Mouse (Mus musculus): ENCODE measurements around the gene Dnajc17. TPM values are rescaled to one million over a fixed set of nuclear protein-coding genes. Genes with fewer than 3 reads are reported as not detected.

Dnajc17 gene
- polyA plus RNA-seq, 1 experiment from 2014 or later = 14.9 TPM

DNA sequence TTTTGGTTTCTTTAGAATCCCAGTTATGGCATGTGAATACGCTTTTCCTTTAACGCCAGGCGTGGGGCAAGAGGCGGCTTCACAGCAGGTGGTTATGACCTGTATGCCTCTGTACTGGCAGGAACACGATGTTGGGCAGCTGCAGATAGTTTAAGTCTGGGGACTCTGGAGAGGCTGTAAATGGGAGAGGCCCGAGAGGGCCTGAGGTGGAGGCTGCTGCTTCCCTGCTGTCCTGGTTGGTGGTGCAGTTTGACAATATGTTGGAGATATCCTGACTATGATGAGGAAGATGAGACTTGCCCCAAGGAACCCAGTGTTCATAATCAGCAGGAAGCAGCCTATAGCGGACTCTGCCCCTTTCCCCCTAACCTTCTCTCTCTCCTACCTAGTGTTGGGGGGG is 25.7 kb downstream of the Dnajc17 start:
- Histone ChIP-seq H3K4me1 (ENCODE audit: control insufficient read depth, insufficient read depth, low read length) (no peaks in the 10 kb centered on the region), H3K27ac (ENCODE audit: low read length) (no peak overlapping the region), H3K9me3 (ENCODE audit: control insufficient read depth, low read length) (no peaks in the 10 kb centered on the region), H3K9ac (ENCODE audit: low read depth, low read length) (no peak overlapping the region), H3K4me3 (ENCODE audit: low read length) (no peak overlapping the region), H3K4me2 (ENCODE audit: low read depth, low read length) (no peak overlapping the region), H3K27me3 (replicated peaks; ENCODE audit: control insufficient read depth, insufficient read depth, low read length) (no peaks in the 10 kb centered on the region), H3K36me3 (ENCODE audit: control insufficient read depth, insufficient read depth, low read length) (peaks cover 3% of the 10 kb centered on the region; the same call in 1 of the 2 replicates)
- ATAC-seq = no peak
- 83% methylated on average over 7 of the region's 7 CpGs for WGBS

DNA sequence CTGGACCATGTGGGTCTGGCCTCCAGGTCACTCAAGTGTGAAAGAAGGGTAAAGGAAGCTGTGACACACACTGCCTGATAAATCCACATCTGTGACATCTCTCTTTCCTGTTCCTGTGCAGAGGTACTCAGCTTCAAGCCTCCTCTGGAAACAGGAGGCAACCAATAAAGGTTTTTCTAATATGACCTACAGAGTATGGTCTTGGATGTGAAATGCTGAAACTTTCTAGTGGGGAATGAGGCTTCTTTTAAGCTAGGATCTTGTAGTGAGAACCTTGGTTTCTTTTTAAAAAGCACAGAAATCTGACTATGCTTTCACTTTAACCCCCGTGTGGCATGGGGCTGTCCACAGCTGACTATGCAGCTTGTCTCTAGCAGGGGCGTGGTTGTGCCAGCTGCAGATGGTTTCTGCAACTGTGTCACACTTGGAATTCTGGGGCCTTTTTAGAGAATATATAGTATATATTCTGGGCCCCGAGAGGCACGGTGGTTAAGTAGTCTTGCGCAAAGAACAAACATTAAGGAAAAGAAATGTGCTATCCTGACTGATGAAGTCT is 31.1 kb downstream of the Dnajc17 start:
- no peaks in the 10 kb centered on the region for H3K9me3 ChIP-seq (ENCODE audit: control insufficient read depth, low read length)
- H3K4me2 ChIP-seq (ENCODE audit: low read depth, low read length) = no peak overlapping the region
- ATAC-seq = no peak
- no peaks in the 10 kb centered on the region for H3K36me3 ChIP-seq (ENCODE audit: control insufficient read depth, insufficient read depth, low read length)
- no peaks in the 10 kb centered on the region for H3K27me3 ChIP-seq (replicated peaks; ENCODE audit: control insufficient read depth, insufficient read depth, low read length)
- peaks cover 17% of the 10 kb centered on the region for H3K4me1 ChIP-seq (ENCODE audit: control insufficient read depth, insufficient read depth, low read length)
- H3K27ac ChIP-seq (ENCODE audit: low read length) = no peak overlapping the region
- WGBS = 84% methylated on average over 5 of the region's 5 CpGs
- no peak overlapping the region for H3K9ac ChIP-seq (ENCODE audit: low read depth, low read length)
- H3K4me3 ChIP-seq (ENCODE audit: low read length) = no peak overlapping the region

DNA sequence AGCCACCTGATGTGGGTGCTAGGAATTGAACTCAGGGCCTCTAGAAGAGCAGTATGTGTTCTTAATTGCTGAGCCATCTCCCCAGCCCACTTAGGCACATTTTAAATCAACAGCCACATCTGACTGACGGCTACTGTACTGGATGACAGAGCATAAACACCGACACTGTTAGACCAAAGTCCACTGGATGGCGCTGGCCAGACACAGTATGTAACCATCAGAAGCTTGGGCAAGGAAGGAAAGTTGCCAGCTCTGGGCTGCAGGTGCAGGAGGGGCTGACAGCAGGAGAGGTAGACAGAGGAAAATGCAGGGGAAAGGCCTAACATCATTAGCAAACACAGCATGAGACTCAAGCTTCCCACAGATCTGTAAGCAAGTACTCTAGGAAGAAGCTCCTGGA is 31.8 kb downstream of the Dnajc17 start:
- no peak overlapping the region for H3K9ac ChIP-seq (ENCODE audit: low read depth, low read length)
- ATAC-seq = no peak
- H3K27me3 ChIP-seq (replicated peaks; ENCODE audit: control insufficient read depth, insufficient read depth, low read length) = no peaks in the 10 kb centered on the region
- 67% methylated on average over 3 of the region's 3 CpGs for WGBS
- no peaks in the 10 kb centered on the region for H3K9me3 ChIP-seq (ENCODE audit: control insufficient read depth, low read length)
- H3K4me3 ChIP-seq (ENCODE audit: low read length) = no peak overlapping the region
- H3K4me1 ChIP-seq (ENCODE audit: control insufficient read depth, insufficient read depth, low read length) = peaks cover 20% of the 10 kb centered on the region
- H3K4me2 ChIP-seq (ENCODE audit: low read depth, low read length) = no peak overlapping the region
- no peak overlapping the region for H3K27ac ChIP-seq (ENCODE audit: low read length)
- no peaks in the 10 kb centered on the region for H3K36me3 ChIP-seq (ENCODE audit: control insufficient read depth, insufficient read depth, low read length)

DNA sequence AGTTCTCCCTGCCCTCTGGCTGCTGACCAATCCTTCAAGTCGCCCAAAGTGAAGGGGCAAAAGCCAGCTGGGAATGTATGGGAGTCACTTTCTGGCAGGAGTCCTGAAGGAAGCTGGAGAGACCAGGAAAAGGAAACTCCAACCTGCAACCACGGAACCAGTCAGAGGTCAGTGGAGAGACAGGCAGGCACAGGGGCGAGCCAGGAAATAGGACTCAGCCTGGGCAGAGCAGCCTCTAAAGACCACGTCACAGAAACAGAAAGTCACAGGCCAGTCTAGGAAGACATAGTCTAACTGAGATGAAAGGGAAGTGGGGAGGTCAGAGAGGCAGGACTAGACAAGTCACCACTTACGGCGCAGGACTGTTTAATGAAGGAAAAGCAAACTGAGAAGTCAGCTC is 33.0 kb downstream of the Dnajc17 start:
- Histone ChIP-seq H3K4me2 (ENCODE audit: low read depth, low read length) (no peak overlapping the region), H3K4me1 (ENCODE audit: control insufficient read depth, insufficient read depth, low read length) (peaks cover 20% of the 10 kb centered on the region), H3K9me3 (ENCODE audit: control insufficient read depth, low read length) (no peaks in the 10 kb centered on the region), H3K9ac (ENCODE audit: low read depth, low read length) (0 out of 2 replicates have a peak overlapping the region, but pooled peaks have one; percentile 4), H3K27me3 (replicated peaks; ENCODE audit: control insufficient read depth, insufficient read depth, low read length) (no peaks in the 10 kb centered on the region), H3K36me3 (ENCODE audit: control insufficient read depth, insufficient read depth, low read length) (no peaks in the 10 kb centered on the region), H3K27ac (ENCODE audit: low read length) (no peak overlapping the region), H3K4me3 (ENCODE audit: low read length) (no peak overlapping the region)
- 66% methylated on average over 6 of the region's 6 CpGs for WGBS
- no peak for ATAC-seq

DNA sequence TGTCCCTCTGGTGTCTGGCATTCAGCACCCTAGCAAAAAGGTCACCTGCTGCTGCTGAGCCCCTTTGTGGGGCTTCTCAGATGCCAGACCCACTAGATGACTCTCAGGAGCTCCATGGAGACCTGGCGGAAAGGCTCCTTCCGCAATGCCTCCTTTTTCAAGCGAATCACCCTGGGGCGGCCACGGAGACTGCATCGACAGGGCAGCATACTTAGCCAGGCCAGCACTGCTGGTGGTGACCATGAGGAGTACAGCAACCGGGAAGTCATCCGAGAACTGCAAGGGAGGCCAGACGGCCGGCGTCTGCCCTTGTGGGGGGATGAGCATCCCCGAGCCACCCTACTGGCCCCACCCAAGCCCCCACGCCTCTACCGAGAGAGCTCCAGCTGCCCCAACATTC is 33.7 kb downstream of the Dnajc17 start:
- no peak for ATAC-seq
- Histone ChIP-seq H3K4me1 (ENCODE audit: control insufficient read depth, insufficient read depth, low read length) (peaks cover 20% of the 10 kb centered on the region), H3K4me2 (ENCODE audit: low read depth, low read length) (no peak overlapping the region), H3K4me3 (ENCODE audit: low read length) (no peak overlapping the region), H3K9me3 (ENCODE audit: control insufficient read depth, low read length) (no peaks in the 10 kb centered on the region), H3K27me3 (replicated peaks; ENCODE audit: control insufficient read depth, insufficient read depth, low read length) (no peaks in the 10 kb centered on the region), H3K9ac (ENCODE audit: low read depth, low read length) (no peak overlapping the region; the same call in 1 of the 2 replicates), H3K27ac (ENCODE audit: low read length) (no peak overlapping the region), H3K36me3 (ENCODE audit: control insufficient read depth, insufficient read depth, low read length) (no peaks in the 10 kb centered on the region)
- WGBS = 73% methylated on average over 14 of the region's 14 CpGs

DNA sequence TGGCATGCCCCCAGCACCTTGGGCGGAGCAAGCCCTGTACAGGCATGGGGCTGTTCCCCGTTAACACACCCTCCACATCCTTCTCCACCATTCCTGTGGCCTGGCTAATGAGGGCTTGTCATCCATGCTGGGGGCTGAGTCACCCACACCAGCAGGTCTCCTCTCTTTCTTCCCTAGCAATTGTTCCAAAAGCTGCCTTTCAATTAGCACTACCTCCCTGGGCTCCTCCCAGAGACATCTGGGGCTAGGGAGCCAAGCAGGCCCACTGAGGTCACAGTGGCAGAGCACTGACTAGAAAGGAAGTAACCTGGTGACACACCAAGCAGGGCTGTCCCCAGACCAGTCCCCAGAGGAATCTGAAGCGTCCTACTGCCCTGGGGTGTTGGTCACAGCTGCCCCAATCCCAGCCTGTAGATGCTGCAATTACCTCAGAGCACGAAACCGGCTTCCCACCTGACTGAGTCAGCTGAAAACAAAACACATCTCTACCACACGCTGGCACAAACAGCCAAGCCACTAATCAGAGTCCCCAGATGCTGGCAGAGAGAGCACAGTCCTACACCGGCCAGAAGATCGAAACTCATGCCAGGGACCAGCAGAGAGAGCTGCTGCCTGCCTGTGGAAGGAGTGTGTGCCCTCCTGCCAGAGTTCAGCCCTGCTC is 34.5 kb downstream of the Dnajc17 start, which contains the start of gene Gm14137:
Gene Gm14137 (plus strand): TSS at position 519 of the 661 bp plus-strand sequence.
- no peaks in the 10 kb centered on the region for H3K36me3 ChIP-seq (ENCODE audit: control insufficient read depth, insufficient read depth, low read length)
- H3K4me3 ChIP-seq (ENCODE audit: low read length) = no peak within 1 kb of the TSS
- H3K27ac ChIP-seq (ENCODE audit: low read length) = no peak within 1 kb of the TSS
- H3K4me2 ChIP-seq (ENCODE audit: low read depth, low read length) = peak within 1 kb of the TSS; percentile 52
- 55% methylated on average over 8 of the region's 8 CpGs for WGBS
- no peaks in the 10 kb centered on the region for H3K27me3 ChIP-seq (replicated peaks; ENCODE audit: control insufficient read depth, insufficient read depth, low read length)
- H3K4me1 ChIP-seq (ENCODE audit: control insufficient read depth, insufficient read depth, low read length) = peaks cover 20% of the 10 kb centered on the region
- ATAC-seq = no peak; the same call in 1 of the 2 replicates
- H3K9ac ChIP-seq (ENCODE audit: low read depth, low read length) = peak within 1 kb of the TSS; percentile 26; the same call in 1 of the 2 replicates
- no peaks in the 10 kb centered on the region for H3K9me3 ChIP-seq (ENCODE audit: control insufficient read depth, low read length)

DNA sequence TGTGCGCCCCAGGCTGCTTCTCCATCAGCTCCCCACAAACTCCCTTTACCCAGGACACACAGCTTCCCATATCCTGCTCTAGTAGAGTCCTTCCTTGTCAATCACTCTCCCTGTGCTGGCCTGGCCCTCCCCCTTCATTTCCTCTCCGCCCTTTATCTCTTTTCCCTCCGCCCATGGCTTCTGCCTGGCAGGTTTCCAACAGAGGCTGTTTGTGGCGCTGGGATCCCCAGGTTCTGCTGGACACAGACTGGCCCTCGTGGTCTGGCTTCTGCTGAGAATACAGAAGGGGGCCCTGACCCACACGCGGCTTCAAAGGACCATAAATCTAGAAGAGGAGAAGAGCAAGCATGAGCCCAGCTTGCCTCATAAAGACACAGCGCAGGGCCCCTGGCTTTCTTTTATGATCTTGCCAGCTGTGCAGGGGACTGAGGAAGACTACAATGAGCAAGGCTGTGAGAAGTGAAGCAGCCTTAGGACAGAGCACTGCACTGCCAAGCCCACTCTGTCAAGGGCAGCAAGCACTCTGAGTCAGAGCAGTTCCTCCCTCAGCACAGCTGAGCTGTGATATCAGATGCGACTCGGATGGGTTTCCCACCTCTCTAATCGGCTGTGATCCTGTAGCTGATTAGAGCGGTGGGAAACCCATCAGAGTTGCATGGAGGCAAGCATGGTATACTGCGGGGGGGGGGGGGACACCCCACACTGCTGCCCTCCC is 35.6 kb downstream of the Dnajc17 start:
- no peak overlapping the region for H3K4me3 ChIP-seq (ENCODE audit: low read length)
- H3K9me3 ChIP-seq (ENCODE audit: control insufficient read depth, low read length) = no peaks in the 10 kb centered on the region
- 9% methylated on average over 13 of the region's 13 CpGs for WGBS
- H3K27me3 ChIP-seq (replicated peaks; ENCODE audit: control insufficient read depth, insufficient read depth, low read length) = no peaks in the 10 kb centered on the region
- ATAC-seq = peak; percentile 78
- H3K27ac ChIP-seq (ENCODE audit: low read length) = peak overlapping the region; percentile 49
- H3K4me1 ChIP-seq (ENCODE audit: control insufficient read depth, insufficient read depth, low read length) = peaks cover 20% of the 10 kb centered on the region
- peak overlapping the region; percentile 52 for H3K4me2 ChIP-seq (ENCODE audit: low read depth, low read length)
- peak overlapping the region; percentile 26; the same call in 1 of the 2 replicates for H3K9ac ChIP-seq (ENCODE audit: low read depth, low read length)
- no peaks in the 10 kb centered on the region for H3K36me3 ChIP-seq (ENCODE audit: control insufficient read depth, insufficient read depth, low read length)

DNA sequence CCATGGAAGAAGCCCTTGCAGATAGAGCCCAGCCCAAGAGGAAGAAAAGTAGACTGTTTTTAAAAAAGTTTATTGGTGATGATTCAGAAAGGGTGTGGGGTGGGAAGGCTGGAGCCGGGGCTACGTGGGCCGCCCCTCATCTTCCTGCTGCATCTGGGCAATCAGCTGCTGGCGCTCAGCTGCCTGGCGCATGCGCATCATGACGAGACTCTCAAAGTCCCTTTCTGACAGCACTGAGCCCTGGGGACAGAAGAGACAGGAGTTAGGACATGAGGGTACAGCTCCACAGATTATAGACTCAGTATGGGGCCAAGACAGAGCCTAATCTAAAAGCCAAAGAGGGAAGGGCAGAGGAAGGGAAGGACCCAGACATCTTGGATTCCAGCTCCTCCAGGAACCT is 36.1 kb downstream of the Dnajc17 start:
- peak overlapping the region; percentile 26; the same call in 1 of the 2 replicates for H3K9ac ChIP-seq (ENCODE audit: low read depth, low read length)
- peak overlapping the region; percentile 8 for H3K27ac ChIP-seq (ENCODE audit: low read length)
- no peaks in the 10 kb centered on the region for H3K9me3 ChIP-seq (ENCODE audit: control insufficient read depth, low read length)
- 78% methylated on average over 7 of the region's 7 CpGs for WGBS
- H3K4me1 ChIP-seq (ENCODE audit: control insufficient read depth, insufficient read depth, low read length) = peaks cover 24% of the 10 kb centered on the region
- no peak overlapping the region for H3K4me2 ChIP-seq (ENCODE audit: low read depth, low read length)
- H3K36me3 ChIP-seq (ENCODE audit: control insufficient read depth, insufficient read depth, low read length) = no peaks in the 10 kb centered on the region
- no peaks in the 10 kb centered on the region for H3K27me3 ChIP-seq (replicated peaks; ENCODE audit: control insufficient read depth, insufficient read depth, low read length)
- ATAC-seq = no peak
- H3K4me3 ChIP-seq (ENCODE audit: low read length) = no peak overlapping the region

DNA sequence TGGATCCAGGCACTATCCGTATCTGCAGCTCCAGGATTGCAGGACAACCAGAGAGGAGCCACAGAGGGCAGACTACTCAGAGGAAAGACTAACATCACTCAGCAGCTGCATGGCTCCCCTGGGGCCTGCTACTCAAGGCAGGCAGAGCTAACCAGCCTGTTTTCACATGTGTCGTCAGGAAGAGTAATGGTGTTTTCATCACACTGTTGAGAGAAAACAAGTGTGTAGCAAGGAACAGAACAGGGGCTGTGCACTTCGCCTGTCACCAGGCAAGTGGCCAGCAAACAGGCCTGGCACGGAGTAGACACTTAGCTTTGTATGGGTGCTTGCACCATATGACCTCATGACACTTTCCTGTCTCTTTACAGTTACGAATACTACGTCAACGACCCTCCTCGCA is 37.0 kb downstream of the Dnajc17 start:
- Histone ChIP-seq H3K9ac (ENCODE audit: low read depth, low read length) (no peak overlapping the region), H3K36me3 (ENCODE audit: control insufficient read depth, insufficient read depth, low read length) (no peaks in the 10 kb centered on the region), H3K4me1 (ENCODE audit: control insufficient read depth, insufficient read depth, low read length) (peaks cover 32% of the 10 kb centered on the region), H3K27ac (ENCODE audit: low read length) (no peak overlapping the region), H3K4me2 (ENCODE audit: low read depth, low read length) (no peak overlapping the region), H3K4me3 (ENCODE audit: low read length) (no peak overlapping the region), H3K27me3 (replicated peaks; ENCODE audit: control insufficient read depth, insufficient read depth, low read length) (no peaks in the 10 kb centered on the region), H3K9me3 (ENCODE audit: control insufficient read depth, low read length) (no peaks in the 10 kb centered on the region)
- ATAC-seq = no peak
- 67% methylated on average over 8 of the region's 8 CpGs for WGBS

All from intestine, embryonic 16.5 days (tissue).